Mouse (Mus musculus): ENCODE measurements at regions not wholly inside any gene's neighbourhood (a gene's known extent, or its start where the extent isn't known, plus 50 kb on each side); places are given as distances from the start of the nearest gene placed in this dataset.

GRCm38 (mm10) chr15:65733326-65733725 lies 718.6 kb upstream of the Gm21961 start:
- DNase-seq (ENCODE audit: inconsistent age in 2 of 2, low spot score in 1 of 2): no peak

- DNase-seq (ENCODE audit: inconsistent age in 2 of 2, low spot score in 1 of 2): no peak
Measured at GRCm38 (mm10) chr15:65731308-65731707, 716.6 kb upstream of the Gm21961 start.

GRCm38 (mm10) chr15:65727061-65727460 lies 712.4 kb upstream of the Gm21961 start:
- no peak for DNase-seq (ENCODE audit: inconsistent age in 2 of 2, low spot score in 1 of 2)

GRCm38 (mm10) chr15:65726271-65726670 lies 711.6 kb upstream of the Gm21961 start:
- DNase-seq (ENCODE audit: inconsistent age in 2 of 2, low spot score in 1 of 2): no peak

GRCm38 (mm10) chr15:65703559-65703958 lies 688.9 kb upstream of the Gm21961 start:
- DNase-seq (ENCODE audit: inconsistent age in 2 of 2, low spot score in 1 of 2): peak in 1 of 2 experiments; percentile 52

GRCm38 (mm10) chr15:65701510-65701909 lies 686.8 kb upstream of the Gm21961 start:
- peak in 1 of 2 experiments; percentile 50 for DNase-seq (ENCODE audit: inconsistent age in 2 of 2, low spot score in 1 of 2)

GRCm38 (mm10) chr15:65698596-65698995 lies 683.9 kb upstream of the Gm21961 start:
- DNase-seq (ENCODE audit: inconsistent age in 2 of 2, low spot score in 1 of 2): peak; percentile 62 to 77
